Mouse (Mus musculus): ENCODE results near the gene Tigit.

- TF ChIP-seq EP300 (IDR thresholded peaks at IDR 0.05; ENCODE audit: low read depth) (no peak), CTCF (IDR thresholded peaks at IDR 0.05; ENCODE audit: low read depth) (no peak)
These were observed 27.0 kb upstream of the Tigit start for GRCm38 (mm10) chr16:43690912-43691311.

All from liver, embryonic 14.5 days (tissue).